Mouse (Mus musculus) mouse embryonic stem cell (cell line): ENCODE results near the gene 1700029P11Rik.

Source experiments
- in situ Hi-C, 2 experiments: fragments of 300-500 bp; cut with MboI; formaldehyde crosslinking; loops; 1 replicate in 1 of 2; 3 replicates in 1 of 2; pipeline ENCODE4 v1.14.3; 2019 to 2020; ENCODE audit warnings: low sequenced_read_pairs in 2 of 2, low pct_unique_long_range_greater_than_20kb in 1 of 2, mixed read lengths in 1 of 2; ENCODE audit not compliant: unreplicated experiment in 1 of 2

The 1700029P11Rik gene

DNA sequence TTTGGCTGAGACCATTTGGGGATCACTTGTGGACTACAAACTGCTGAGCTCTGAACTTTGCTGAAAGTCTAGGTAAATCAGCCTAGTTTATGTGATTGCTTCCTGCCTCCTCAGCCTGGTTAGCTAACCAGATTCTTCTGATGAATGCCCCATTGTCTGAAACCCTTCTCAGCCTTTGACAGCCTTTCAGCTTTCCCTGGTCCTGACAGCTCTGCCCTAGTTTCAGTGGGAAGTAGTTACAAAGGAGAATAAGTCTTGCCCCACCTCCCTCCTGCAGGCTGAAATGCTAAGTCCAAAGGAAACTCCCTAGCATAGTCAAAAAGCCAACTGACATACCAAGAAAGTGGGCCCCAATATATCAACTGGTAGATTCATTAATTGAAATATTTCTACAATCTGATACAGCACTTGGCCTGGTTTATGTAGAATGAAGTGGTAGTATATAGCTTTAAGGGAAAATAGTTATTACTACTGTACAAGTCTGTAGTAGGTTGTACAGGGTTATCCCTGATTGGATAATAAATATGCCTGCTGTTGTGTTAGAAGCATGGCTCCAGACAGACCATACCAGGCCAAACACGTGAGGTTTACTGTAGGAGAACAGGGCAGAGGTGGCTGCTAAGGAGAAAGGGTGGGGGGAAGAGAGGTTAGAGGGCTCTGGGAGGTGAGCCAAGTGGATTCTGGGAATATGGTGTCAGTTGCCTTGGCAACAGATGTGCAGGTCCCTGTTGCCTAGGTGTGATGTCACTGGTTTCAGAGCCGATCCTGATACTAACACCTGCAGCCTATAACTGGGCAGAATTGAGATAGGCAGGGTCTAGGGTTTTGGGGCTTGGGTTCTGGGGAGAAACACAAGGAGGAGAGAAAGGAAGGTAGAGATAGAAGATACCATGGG, 5.2 kb downstream of the 1700029P11Rik start:
- in situ Hi-C loops, result loop anchor here in 1 of 2 experiments (5.0 kb wide), 1 partner anchor 33 kb away; no protein-coding TSS in a partner anchor

DNA sequence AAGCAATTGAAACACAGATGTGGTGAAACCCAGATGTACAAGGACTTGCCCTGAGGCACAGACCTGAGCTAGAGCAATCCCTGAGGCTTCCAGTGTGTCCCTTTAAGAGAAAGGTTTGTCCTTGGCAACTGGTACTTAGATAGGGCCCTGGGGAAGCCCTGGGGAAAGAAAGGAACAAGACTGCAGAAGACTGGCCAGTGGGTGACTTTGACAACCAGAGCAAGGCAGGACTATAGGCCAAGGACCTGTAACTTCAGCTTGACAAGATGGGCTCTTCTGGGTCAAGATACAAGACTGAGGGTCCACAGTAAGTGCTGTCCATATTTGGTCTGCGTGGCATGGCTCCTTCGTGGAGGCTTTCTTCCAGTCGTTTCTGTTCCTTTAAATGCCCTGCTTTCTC, 7.3 kb downstream of the 1700029P11Rik start, which contains the start of gene Xrcc6:
Gene Xrcc6, plus strand, starts transcription at position 190 of the 400 bp plus-strand sequence.
- in situ Hi-C loops, result loop anchor here in 1 of 2 experiments (5.0 kb wide), 1 partner anchor 35 kb away; no protein-coding TSS in a partner anchor

DNA sequence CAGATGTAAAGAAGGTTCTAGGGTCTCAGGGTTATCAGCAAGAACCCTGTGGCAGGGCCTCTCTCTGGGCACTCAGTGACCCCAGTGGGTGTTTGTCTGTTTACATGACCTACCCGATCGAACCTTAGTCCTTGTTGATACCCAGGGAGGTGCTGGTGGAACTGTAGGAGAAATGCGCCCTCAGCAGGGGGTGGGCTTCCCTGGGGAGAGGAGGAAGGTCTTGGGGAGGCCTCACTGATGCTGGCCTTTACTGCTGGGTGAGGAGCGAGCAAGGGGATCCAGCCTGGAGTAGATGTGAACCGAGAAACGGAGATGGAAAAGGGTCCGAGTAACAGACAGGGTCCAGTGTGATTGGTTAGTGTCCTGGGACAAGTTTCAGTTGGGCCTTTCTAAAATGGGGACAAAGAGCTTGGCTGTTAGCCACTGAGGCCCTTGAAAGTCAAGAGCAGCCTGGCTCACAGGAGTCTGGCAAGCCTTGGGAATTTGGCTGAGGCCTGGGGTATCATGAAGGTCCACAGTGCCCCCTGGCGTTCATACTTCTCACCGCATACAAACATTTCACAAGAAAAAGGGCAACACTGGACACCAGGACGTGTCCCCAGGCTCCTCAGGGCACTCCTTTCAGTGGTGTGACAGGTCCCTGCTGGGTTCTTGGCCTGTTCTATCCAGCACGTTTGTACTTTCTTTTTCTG, 9.2 kb downstream of the 1700029P11Rik start:
- in situ Hi-C loops, result loop anchor here (5.0 kb wide), 2 partner anchors 32 to 37 kb away; no protein-coding TSS in a partner anchor

DNA sequence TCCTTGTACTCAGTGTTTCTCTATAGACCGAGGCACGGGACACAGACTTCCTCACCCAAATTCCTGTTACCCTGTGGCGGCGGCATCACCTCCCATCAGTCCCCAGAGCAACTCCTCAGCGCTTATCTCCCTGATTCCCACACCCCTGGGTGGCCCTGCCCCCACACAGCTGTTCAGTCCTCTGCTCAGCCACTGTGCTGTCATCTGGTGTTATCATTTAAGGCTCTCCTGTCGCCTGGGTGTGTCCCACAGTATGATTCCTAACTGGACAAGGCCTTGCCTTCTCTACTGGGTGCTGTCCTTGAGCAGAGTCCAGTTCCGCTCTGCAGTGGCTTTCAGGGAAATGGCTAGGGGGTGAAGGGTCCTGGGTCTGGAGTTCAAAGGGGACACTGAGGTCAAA, 10.2 kb downstream of the 1700029P11Rik start:
- in situ Hi-C loops, result loop anchor here in 1 of 2 experiments (5.0 kb wide), 1 partner anchor 33 kb away; no protein-coding TSS in a partner anchor

DNA sequence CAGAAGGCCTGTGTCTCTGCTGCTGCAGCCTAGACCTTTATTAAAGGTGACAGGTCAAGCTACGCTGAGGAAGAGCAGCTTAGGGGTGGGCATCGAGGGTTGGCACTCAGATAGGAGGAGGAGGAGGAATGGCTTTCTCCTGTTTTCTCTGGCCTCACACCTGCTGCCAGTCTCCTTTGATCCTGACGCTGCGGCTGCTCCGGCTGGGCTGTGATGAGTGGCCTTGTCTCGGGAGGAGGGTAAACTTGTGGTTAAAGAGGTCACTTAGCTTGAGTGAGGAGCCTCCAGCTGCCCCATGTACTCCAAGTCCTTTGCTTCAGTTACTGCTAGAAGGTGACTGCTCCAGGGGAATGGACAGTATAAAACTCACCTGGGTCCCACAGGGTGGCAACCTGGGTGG, 13.7 kb downstream of the 1700029P11Rik start:
- in situ Hi-C loops, result loop anchor here in 1 of 2 experiments (5.0 kb wide), 1 partner anchor 37 kb away; no protein-coding TSS in a partner anchor

DNA sequence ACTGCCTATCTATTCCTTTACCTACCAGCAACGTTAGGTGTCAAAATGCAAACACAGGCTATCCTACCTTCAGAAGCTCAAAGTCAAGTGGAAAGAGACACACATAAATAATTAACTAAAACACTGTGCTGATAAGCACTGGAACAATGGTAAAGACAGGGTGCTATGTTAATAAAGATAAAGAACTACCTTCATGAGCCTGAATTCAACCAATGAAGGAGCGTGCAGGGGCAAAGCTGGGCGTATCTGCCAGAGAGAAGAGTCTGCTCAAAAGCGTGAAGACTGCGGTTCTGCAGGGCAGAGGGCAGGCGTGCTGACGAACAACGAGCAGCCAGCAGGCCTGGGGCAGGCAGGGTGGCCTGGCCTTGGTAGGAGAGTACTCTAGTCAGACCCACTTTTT, 23.9 kb downstream of the 1700029P11Rik start:
- in situ Hi-C loops, result no loop called here

DNA sequence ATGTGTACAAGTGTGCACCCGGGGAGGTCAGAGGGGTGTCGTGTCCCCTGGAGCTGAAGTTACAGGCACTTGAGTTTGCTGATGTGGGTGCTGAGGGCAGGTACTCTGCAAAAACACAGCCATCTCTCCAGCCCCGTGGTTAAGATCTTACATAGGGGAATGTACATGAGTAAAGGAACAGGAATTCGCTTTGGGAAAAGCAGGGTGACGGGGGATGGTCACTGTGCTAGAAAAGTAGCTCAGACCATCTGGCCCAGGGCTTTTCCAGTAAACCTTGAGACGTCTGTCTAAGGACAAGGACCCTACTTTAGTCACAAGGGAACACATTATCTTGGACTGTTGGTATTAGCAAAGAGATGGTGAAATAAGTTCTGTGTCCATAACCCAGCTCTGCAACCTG, 31.6 kb downstream of the 1700029P11Rik start:
- in situ Hi-C loops, result no loop called here

DNA sequence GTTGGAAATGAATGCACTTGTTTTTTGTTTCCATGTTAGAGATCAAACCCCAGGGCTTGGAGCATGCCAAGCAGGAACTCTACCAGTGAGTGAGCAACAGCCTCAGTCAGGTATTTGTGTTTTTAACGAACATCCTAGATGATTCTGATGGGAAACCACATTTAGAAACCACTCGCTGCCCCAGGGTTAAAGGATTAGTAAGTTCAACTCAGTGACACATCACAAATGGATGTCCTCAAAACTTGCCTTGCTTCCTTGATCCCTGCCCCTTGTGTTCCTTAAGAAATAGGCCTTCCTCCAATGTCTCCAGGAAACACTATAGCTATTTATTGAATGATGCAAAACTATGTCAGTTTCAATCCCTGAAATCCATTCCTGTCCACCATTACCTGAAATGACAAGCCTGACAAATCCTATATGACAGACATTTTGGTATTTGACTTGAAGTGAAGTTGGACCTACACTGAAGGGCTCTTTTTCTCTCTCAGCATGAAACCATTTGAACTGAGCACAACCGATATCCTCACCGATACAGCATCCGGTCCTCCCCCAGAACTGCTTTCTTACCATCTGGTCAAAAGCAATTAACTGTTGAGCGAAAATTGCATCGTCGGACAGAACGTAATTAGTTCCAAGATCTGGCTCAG, 34.5 kb downstream of the 1700029P11Rik start:
- in situ Hi-C loops, result no loop called here

DNA sequence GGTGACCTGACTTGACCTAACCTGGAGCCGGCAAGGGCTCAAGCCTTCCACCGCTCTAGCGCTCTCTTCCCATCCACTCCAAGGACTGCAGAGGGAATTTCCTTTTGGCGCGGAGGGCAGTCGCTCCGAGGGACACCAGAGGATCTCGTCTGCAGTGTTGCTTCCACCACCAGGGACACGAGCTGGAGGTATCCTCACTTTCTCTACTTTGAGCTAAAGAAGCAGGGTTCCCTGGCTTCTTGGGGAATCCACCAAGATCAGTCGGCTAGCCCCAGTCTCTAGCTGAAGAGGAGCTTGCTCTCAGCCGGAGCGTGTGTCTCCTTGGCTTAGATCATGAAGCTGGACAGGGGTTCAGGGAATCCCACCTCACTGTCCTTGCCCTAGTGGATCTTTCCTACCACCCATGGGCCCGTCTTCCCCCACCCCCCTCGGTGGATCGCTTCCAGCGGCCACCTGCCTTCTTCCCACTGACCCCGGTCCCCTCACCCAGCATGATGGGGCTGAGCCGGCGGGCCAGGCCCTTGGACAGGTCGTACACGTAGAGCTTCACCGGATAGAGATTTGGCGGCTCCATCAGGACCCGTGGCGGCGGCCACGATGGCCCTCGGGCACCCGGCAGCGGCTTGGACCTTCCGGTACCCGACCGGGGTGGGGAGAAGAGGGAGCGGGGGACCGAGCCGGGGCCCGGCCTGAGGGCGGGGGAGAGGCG, 35.2 kb downstream of the 1700029P11Rik start:
- in situ Hi-C loops, result no loop called here

DNA sequence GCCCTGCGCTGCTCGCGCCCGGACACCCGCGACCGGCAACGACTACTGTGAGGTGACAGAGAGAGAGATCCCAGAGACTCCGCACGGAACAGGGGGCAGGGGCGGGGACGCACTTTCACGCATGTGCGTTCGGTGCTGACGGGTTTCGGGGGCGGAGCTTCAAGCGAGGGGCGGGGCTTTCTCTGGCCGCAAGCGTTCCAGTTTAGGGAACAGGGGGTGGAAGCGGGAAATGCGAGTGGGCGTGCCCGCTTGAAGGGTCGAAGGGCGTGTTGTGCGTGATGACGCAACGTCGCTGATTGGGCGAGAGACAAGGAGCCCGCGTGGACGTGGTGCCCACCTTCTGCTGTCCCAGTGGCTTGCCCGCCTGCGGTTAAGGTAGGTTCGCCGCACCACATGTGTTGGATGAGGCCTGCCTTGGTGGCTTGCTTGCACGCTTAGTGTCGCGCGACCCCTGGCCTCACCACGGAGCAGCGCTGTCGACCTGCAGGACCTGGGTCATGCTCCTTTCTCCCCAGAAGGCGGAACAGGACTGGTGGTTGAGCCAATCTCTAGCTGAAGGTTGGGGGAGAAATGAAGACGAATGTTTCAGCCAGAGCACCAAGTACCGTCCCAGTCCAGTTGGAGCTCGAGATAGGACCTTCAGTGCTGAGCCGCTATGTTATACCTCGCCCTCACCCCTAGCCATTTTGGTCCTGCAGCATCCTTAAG, 35.9 kb downstream of the 1700029P11Rik start:
- in situ Hi-C loops, result no loop called here

DNA sequence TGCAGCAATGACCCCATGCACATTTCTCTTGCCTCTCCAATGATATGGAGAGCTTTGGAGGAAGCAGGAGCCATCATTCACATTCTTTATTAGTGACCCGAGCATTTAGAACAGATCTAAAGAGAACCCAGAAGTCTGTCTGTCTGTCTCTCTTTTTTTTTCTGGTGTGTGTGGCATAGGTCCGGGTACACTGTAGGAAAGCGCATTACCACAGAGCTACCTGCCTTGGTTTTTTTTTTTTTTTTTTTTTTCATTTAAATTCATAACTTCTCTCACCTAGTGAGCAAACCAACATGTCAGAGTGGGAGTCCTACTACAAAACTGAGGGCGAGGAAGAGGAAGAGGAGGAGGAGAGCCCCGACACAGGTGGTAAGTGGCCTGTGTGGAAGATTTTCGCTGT, 36.5 kb downstream of the 1700029P11Rik start:
- in situ Hi-C loops, result no loop called here

DNA sequence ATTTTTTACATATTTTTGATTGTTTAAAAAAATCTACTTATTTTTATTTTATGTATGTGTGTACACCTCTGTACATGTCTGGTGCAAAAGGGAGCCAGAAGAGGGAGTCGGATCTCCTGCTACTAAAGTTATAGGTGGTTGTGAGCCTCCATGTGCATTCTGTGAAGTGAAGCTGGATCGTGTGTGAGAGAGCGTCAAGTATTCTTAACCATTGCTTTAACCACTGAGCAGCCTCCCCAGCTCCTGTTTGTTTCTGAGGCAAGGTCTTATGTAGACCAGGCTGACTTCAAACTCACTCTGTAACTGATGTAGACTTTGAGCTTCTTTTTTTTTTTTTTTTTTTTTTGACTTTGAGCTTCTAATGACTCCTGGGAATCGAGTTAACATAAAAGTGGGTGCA, 37.1 kb downstream of the 1700029P11Rik start:
- in situ Hi-C loops, result no loop called here

DNA sequence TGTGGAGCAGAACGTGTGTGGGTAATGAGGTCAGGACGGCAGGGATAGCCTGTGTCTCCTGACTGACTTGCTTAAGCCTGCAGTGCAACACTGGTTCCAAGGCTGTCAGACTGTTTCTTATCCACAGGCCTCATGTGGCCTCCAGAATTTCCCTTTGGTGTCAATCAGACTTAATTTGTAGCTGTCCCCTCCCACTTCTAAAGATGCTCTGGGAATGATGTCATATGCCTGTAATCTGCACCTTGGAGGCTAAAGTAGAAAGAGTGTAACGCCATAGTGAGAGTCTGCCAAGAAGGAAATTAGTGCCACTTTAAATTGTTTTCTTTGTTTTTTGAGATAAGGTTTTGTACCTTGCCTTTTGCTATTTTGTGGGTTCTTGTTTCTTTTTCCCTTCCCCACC, 38.9 kb downstream of the 1700029P11Rik start:
- in situ Hi-C loops, result no loop called here

DNA sequence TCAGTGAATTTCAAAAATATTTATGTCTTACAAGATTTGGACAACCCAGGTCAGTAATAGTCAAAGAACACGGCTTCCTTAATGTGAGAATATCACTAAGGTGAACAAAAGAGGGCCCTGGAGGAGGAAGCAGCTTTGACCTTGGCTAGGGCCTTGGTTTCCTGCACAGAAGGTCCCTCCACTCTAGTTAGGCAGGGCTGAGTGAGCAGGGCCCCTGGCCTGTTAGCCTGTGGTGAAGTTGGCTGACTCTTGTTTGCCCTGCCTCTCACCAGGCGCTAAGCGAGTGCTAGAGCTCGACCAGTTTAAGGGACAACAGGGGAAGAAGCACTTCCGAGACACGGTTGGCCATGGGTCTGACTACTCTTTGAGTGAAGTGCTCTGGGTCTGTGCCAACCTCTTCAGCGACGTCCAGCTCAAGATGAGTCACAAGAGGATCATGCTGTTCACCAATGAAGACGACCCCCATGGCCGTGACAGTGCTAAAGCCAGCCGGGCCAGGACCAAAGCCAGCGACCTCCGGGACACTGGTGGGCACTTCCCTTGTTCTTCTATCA, 42.3 kb downstream of the 1700029P11Rik start:
- in situ Hi-C loops, result no loop called here

DNA sequence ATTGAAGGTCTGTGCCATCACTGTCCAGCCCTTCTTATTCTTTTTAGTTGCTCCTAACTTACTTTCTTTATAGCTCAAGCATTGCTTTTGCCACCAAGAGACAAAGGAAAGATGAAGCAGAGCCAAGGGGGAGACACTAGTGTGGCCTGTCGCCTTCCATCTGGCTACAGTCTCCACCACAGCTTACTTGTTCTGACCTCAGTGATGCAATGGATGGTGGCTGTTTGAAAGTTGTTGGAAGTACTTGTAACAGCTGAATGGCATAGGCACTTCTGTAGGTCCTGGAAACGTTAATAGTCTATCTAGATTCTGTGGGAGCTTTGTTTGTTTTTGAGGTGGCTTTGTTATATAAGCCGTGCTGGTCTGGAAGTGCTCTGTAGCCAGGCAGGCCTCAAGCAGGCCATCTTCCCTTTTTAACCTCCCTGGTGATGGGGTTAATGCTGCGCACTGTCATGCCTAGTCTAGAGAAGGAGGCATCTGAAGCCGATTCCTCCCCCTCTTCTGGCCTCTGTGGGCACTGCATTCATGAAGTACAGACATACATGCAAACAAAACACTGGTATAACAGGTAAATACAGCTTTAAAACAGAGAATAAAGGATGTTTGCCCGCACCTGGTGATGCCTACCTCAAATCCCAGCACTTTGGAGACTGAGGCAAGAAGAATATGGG, 43.8 kb downstream of the 1700029P11Rik start:
- in situ Hi-C loops, result no loop called here

DNA sequence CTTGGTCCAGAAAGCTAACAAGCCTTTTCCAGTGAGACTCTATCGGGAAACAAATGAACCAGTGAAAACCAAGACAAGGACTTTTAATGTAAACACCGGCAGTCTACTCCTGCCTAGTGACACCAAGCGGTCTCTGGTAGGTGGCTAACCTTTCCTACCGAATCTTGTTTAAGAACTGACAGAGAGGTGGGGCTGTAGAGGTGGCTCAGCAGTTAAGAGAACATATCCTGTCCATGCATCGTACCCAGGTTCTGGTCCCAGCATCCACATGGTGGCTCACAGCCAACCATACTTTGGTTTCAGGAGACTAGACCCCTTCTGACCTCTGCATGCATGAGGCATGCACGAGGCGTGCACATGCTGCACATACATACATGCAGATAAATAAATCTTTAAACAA, 46.9 kb downstream of the 1700029P11Rik start:
- in situ Hi-C loops, result no loop called here

DNA sequence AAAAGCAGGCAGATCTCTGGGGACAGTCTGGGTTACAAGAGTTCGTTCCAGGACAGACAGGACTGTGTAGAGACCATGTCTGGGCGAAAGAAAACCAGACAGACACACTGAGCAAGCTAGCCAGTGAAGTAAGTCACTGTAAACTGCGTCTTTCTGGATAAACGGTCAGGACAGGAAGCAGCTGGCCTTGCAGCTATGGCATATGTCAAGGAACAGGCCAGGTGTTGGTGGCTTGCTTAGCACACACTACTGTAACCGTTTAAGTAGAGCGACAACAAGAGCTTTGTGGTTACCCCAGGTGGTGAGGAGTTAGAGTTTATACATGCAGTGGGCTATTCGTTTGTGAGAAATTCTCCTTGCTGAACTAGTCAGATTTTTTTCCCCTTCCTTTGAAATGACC, 47.4 kb downstream of the 1700029P11Rik start:
- in situ Hi-C loops, result no loop called here
